Mouse (Mus musculus): ENCODE measurements around the gene Mcur1.

GRCm38 (mm10) chr13:43537854-43538253 is 22.1 kb downstream of the Mcur1 start:
- TF ChIP-seq CTCF (IDR thresholded peaks at IDR 0.05; ENCODE audit: insufficient read depth, low read length) = no peak
- TF ChIP-seq POLR2A (IDR thresholded peaks at IDR 0.05; ENCODE audit: borderline replicate concordance, extremely low read depth, low read depth, low read length) = no peak
